Mouse (Mus musculus): ENCODE data around the gene Zfp62. TPM values are rescaled to one million over a fixed set of nuclear protein-coding genes. Genes with fewer than 3 reads are reported as not detected.
"Not testable (repeated sequence)": the region's sequence is repeated elsewhere in the genome, so short reads cannot be mapped to it uniquely, and the experiment has no call there.

Gene Zfp62
- 36.0 and 36.7 TPM in 2 replicates for polyA plus RNA-seq (2015; fragmentation: Nextera tagmentation; extraction: Ambion mirVana)

- H3K4me2 ChIP-seq (replicated peaks) = peak within 1 kb of the TSS; percentile 67
- peak; percentile 93 for ATAC-seq (ENCODE audit: insufficient number of reproducible peaks, low FRiP score, low TSS enrichment, low read depth)
- H3K4me1 ChIP-seq = peaks cover 9% of the 10 kb centered on the region
- peak within 1 kb of the TSS; percentile 88 for H3K4me3 ChIP-seq (replicated peaks)
- peaks cover 7% of the 10 kb centered on the region; the same call in 1 of the 2 replicates for H3K36me3 ChIP-seq
- WGBS = 0% methylated on average over 47 of the region's 47 CpGs
- peak within 1 kb of the TSS; percentile 99 for H3K9ac ChIP-seq
- no peaks in the 10 kb centered on the region for H3K27me3 ChIP-seq
- H3K27ac ChIP-seq (replicated peaks) = peak within 1 kb of the TSS; percentile 99
- H3K9me3 ChIP-seq (replicated peaks) = no peaks in the 10 kb centered on the region
Observed at GRCm38 (mm10) chr11:49203129-49203768, at the start of gene Zfp62. Gene Zfp62 (plus strand): TSS chr11:49203292.

- Histone ChIP-seq H3K4me3 (replicated peaks) (no peak within 1 kb of the TSS), H3K36me3 (no peaks in the 10 kb centered on the region), H3K9me3 (replicated peaks) (no peaks in the 10 kb centered on the region), H3K4me2 (replicated peaks) (no peak within 1 kb of the TSS), H3K9ac (no peak within 1 kb of the TSS), H3K27ac (replicated peaks) (no peak within 1 kb of the TSS), H3K4me1 (no peaks in the 10 kb centered on the region), H3K27me3 (no peaks in the 10 kb centered on the region)
- WGBS = 86% methylated on average over 1 of the region's 1 CpGs
- ATAC-seq (ENCODE audit: insufficient number of reproducible peaks, low FRiP score, low TSS enrichment, low read depth) = no peak
Observed at GRCm38 (mm10) chr11:49154077-49154476, 49.0 kb upstream of the Zfp62 start, which contains the start of gene Olfr1394. Gene Olfr1394 (plus strand): TSS chr11:49154377.

- H3K4me2 ChIP-seq (replicated peaks) = no peak overlapping the region
- H3K9ac ChIP-seq = no peak overlapping the region
- H3K27ac ChIP-seq (replicated peaks) = no peak overlapping the region
- no peaks in the 10 kb centered on the region for H3K27me3 ChIP-seq
- H3K4me1 ChIP-seq = no peaks in the 10 kb centered on the region
- WGBS = 83% methylated on average over 2 of the region's 2 CpGs
- no peaks in the 10 kb centered on the region for H3K36me3 ChIP-seq
- ATAC-seq (ENCODE audit: insufficient number of reproducible peaks, low FRiP score, low TSS enrichment, low read depth) = no peak
- no peaks in the 10 kb centered on the region for H3K9me3 ChIP-seq (replicated peaks)
- H3K4me3 ChIP-seq (replicated peaks) = no peak overlapping the region
Observed at GRCm38 (mm10) chr11:49156821-49157814, 46.0 kb upstream of the Zfp62 start.

GRCm38 (mm10) chr11:49168839-49169611, 34.1 kb upstream of the Zfp62 start:
- Histone ChIP-seq H3K27me3 (peaks cover 32% of the 10 kb centered on the region), H3K9me3 (replicated peaks) (0 out of 2 replicates have a peak, but pooled peaks cover 7% of the 10 kb centered on the region), H3K4me2 (replicated peaks) (peak overlapping the region; percentile 62), H3K4me3 (replicated peaks) (peak overlapping the region; percentile 31), H3K4me1 (peaks cover 7% of the 10 kb centered on the region), H3K9ac (0 out of 2 replicates have a peak overlapping the region, but pooled peaks have one; percentile 2), H3K27ac (replicated peaks) (no peak overlapping the region), H3K36me3 (no peaks in the 10 kb centered on the region)
- ATAC-seq (ENCODE audit: insufficient number of reproducible peaks, low FRiP score, low TSS enrichment, low read depth) = no peak
- 6% methylated on average over 50 of the region's 50 CpGs for WGBS

- H3K9me3 ChIP-seq (replicated peaks) = 0 out of 2 replicates have a peak, but pooled peaks cover 7% of the 10 kb centered on the region
- no peak for ATAC-seq (ENCODE audit: insufficient number of reproducible peaks, low FRiP score, low TSS enrichment, low read depth)
- 86% methylated on average over 4 of the region's 4 CpGs for WGBS
- peaks cover 32% of the 10 kb centered on the region for H3K27me3 ChIP-seq
- no peak overlapping the region for H3K4me3 ChIP-seq (replicated peaks)
- peaks cover 7% of the 10 kb centered on the region for H3K4me1 ChIP-seq
- no peak overlapping the region for H3K4me2 ChIP-seq (replicated peaks)
- H3K27ac ChIP-seq (replicated peaks) = no peak overlapping the region
- no peak overlapping the region for H3K9ac ChIP-seq
- no peaks in the 10 kb centered on the region for H3K36me3 ChIP-seq
Observed at GRCm38 (mm10) chr11:49170576-49170975, 32.5 kb upstream of the Zfp62 start.

GRCm38 (mm10) chr11:49175345-49175744, 27.7 kb upstream of the Zfp62 start:
- no peak overlapping the region for H3K27ac ChIP-seq (replicated peaks)
- no peak overlapping the region for H3K9ac ChIP-seq
- H3K4me3 ChIP-seq (replicated peaks) = no peak overlapping the region
- 85% methylated on average over 8 of the region's 8 CpGs for WGBS
- H3K4me1 ChIP-seq = no peaks in the 10 kb centered on the region
- no peak for ATAC-seq (ENCODE audit: insufficient number of reproducible peaks, low FRiP score, low TSS enrichment, low read depth)
- H3K9me3 ChIP-seq (replicated peaks) = 0 out of 2 replicates have a peak, but pooled peaks cover 4% of the 10 kb centered on the region
- H3K4me2 ChIP-seq (replicated peaks) = no peak overlapping the region
- no peaks in the 10 kb centered on the region for H3K36me3 ChIP-seq
- H3K27me3 ChIP-seq = peaks cover 4% of the 10 kb centered on the region; the same call in 1 of the 2 replicates

- 73% methylated on average over 4 of the region's 4 CpGs for WGBS
- H3K27ac ChIP-seq (replicated peaks); H3K4me2 ChIP-seq (replicated peaks); H3K27me3 ChIP-seq; H3K36me3 ChIP-seq; H3K9me3 ChIP-seq (replicated peaks); H3K4me1 ChIP-seq; ATAC-seq (ENCODE audit: insufficient number of reproducible peaks, low FRiP score, low TSS enrichment, low read depth); H3K4me3 ChIP-seq (replicated peaks); H3K9ac ChIP-seq: not testable (repeated sequence)
Observed at GRCm38 (mm10) chr11:49176047-49176779, 26.9 kb upstream of the Zfp62 start.

- Histone ChIP-seq H3K27ac (replicated peaks) (no peak overlapping the region), H3K4me1 (no peaks in the 10 kb centered on the region), H3K4me2 (replicated peaks) (no peak overlapping the region), H3K9me3 (replicated peaks) (no peaks in the 10 kb centered on the region), H3K36me3 (no peaks in the 10 kb centered on the region), H3K9ac (no peak overlapping the region), H3K4me3 (replicated peaks) (no peak overlapping the region), H3K27me3 (no peaks in the 10 kb centered on the region; the same call in 1 of the 2 replicates)
- WGBS = 61% methylated on average over 1 of the region's 1 CpGs
- no peak for ATAC-seq (ENCODE audit: insufficient number of reproducible peaks, low FRiP score, low TSS enrichment, low read depth)
Observed at GRCm38 (mm10) chr11:49183172-49183571, 19.9 kb upstream of the Zfp62 start.

- no peak overlapping the region for H3K9ac ChIP-seq
- no peak overlapping the region for H3K4me2 ChIP-seq (replicated peaks)
- H3K4me1 ChIP-seq = no peaks in the 10 kb centered on the region
- H3K36me3 ChIP-seq = no peaks in the 10 kb centered on the region
- 79% methylated on average over 6 of the region's 6 CpGs for WGBS
- no peaks in the 10 kb centered on the region; the same call in 1 of the 2 replicates for H3K27me3 ChIP-seq
- H3K4me3 ChIP-seq (replicated peaks) = no peak overlapping the region
- no peak for ATAC-seq (ENCODE audit: insufficient number of reproducible peaks, low FRiP score, low TSS enrichment, low read depth)
- no peak overlapping the region for H3K27ac ChIP-seq (replicated peaks)
- no peaks in the 10 kb centered on the region for H3K9me3 ChIP-seq (replicated peaks)
Observed at GRCm38 (mm10) chr11:49186452-49186851, 16.6 kb upstream of the Zfp62 start.

- WGBS = 71% methylated on average over 8 of the region's 8 CpGs
- H3K4me3 ChIP-seq (replicated peaks) = no peak within 1 kb of the TSS
- H3K36me3 ChIP-seq = no peaks in the 10 kb centered on the region
- ATAC-seq (ENCODE audit: insufficient number of reproducible peaks, low FRiP score, low TSS enrichment, low read depth) = no peak
- no peak within 1 kb of the TSS for H3K9ac ChIP-seq
- no peak within 1 kb of the TSS for H3K4me2 ChIP-seq (replicated peaks)
- H3K4me1 ChIP-seq = no peaks in the 10 kb centered on the region
- H3K27ac ChIP-seq (replicated peaks) = no peak within 1 kb of the TSS
- H3K27me3 ChIP-seq = no peaks in the 10 kb centered on the region; the same call in 1 of the 2 replicates
- H3K9me3 ChIP-seq (replicated peaks) = no peaks in the 10 kb centered on the region
Observed at GRCm38 (mm10) chr11:49186955-49187488, 16.1 kb upstream of the Zfp62 start, which contains the start of gene Btnl9. Gene Btnl9 (minus strand): TSS chr11:49187159.
